Mouse (Mus musculus) cerebellum, postnatal 10 days (tissue): ENCODE measurements around the gene Lpcat3.
A peak's percentile ranks its signal among the peaks of the same experiment; 100 is the strongest.

Experiments
- DNase-seq, 2 experiments: peaks; one replicate each; pipeline ENCODE4 v3.0.0; 2021; ENCODE audit warnings: mixed read lengths in 2 of 2

Gene Lpcat3

GRCm38 (mm10) chr6:124740211-124740887, 77.5 kb downstream of the Lpcat3 start:
- DNase-seq = peak; percentile 70 to 81

- DNase-seq = peak; percentile 92 to 93
Observed at GRCm38 (mm10) chr6:124740888-124741761, 78.3 kb downstream of the Lpcat3 start, which contains the start of gene Grcc10. TSS of gene Grcc10 (minus strand) at chr6:124741374.

GRCm38 (mm10) chr6:124741842-124742241, 79.0 kb downstream of the Lpcat3 start:
- no peak for DNase-seq

GRCm38 (mm10) chr6:124742839-124743514, 80.2 kb downstream of the Lpcat3 start:
- DNase-seq = peak in 1 of 2 experiments; percentile 41

GRCm38 (mm10) chr6:124743647-124744046, 80.8 kb downstream of the Lpcat3 start:
- peak in 1 of 2 experiments; percentile 30 for DNase-seq

- peak; percentile 63 to 66 for DNase-seq
Observed at GRCm38 (mm10) chr6:124744755-124745321, 82.0 kb downstream of the Lpcat3 start.

- DNase-seq = peak; percentile 97 to 98
Observed at GRCm38 (mm10) chr6:124745490-124746295, 82.9 kb downstream of the Lpcat3 start.

GRCm38 (mm10) chr6:124746296-124746605, 83.4 kb downstream of the Lpcat3 start:
- DNase-seq = no peak

GRCm38 (mm10) chr6:124746654-124747632, 84.1 kb downstream of the Lpcat3 start:
- peak in 1 of 2 experiments; percentile 22 for DNase-seq

- DNase-seq = no peak
Observed at GRCm38 (mm10) chr6:124750405-124750804, 87.6 kb downstream of the Lpcat3 start.

- no peak for DNase-seq
Observed at GRCm38 (mm10) chr6:124753861-124754260, 91.0 kb downstream of the Lpcat3 start.
